Mouse (Mus musculus) stomach, embryonic 14.5 days (tissue): ENCODE results near the gene Gatc. TPM values are rescaled to one million over a fixed set of nuclear protein-coding genes. Genes with fewer than 3 reads are reported as not detected.

ENCODE experiments used
- ATAC-seq: fragments of 200-750 bp; cut with Nextera tagmentation; 2 replicates; pipeline ENCODE4 v1.8.0; 2017; ENCODE audit warnings: low read depth, moderate TSS enrichment; ENCODE audit not compliant: insufficient number of reproducible peaks, insufficient read depth, low FRiP score
- H3K27ac ChIP-seq: fragments of 300-500 bp; sonication (generic); 2 replicates; pipeline ENCODE4 v1.5.1; 2014; ENCODE audit warnings: mild to moderate bottlenecking, low read length, moderate library complexity, mixed read lengths
- H3K27me3 ChIP-seq: fragments of 300-500 bp; sonication (generic); 2 replicates; pipeline ENCODE4 v1.6.1; 2014; ENCODE audit warnings: low read length, control low read depth, mixed read lengths; ENCODE audit not compliant: control insufficient read depth, insufficient read depth
- H3K36me3 ChIP-seq: fragments of 300-500 bp; sonication (generic); 2 replicates; pipeline ENCODE4 v1.6.1; 2014; ENCODE audit warnings: mild to moderate bottlenecking, control low read depth, low read length, moderate library complexity, mixed read lengths; ENCODE audit not compliant: control insufficient read depth, insufficient read depth
- H3K4me1 ChIP-seq: fragments of 300-500 bp; sonication (generic); 2 replicates; pipeline ENCODE4 v1.6.1; 2014; ENCODE audit warnings: low read length, control low read depth, mixed read lengths; ENCODE audit not compliant: control insufficient read depth, insufficient read depth
- H3K4me2 ChIP-seq: fragments of 300-500 bp; sonication (generic); replicated peaks from 2 replicates; pipeline ENCODE4 v1.6.1; 2014; ENCODE audit warnings: low read depth, low read length, control low read depth
- H3K4me3 ChIP-seq: fragments of 300-500 bp; sonication (generic); 2 replicates; pipeline ENCODE4 v1.5.1; 2014; ENCODE audit warnings: low read depth, low read length, control low read depth
- H3K9ac ChIP-seq: fragments of 300-500 bp; sonication (generic); replicated peaks from 2 replicates; pipeline ENCODE4 v1.6.1; 2014; ENCODE audit warnings: low read depth, mild to moderate bottlenecking, control low read depth, low read length, moderate library complexity, mixed read lengths
- H3K9me3 ChIP-seq: fragments of 300-500 bp; sonication (generic); 2 replicates; pipeline ENCODE4 v1.6.1; 2016; ENCODE audit warnings: low read depth, low read length, control low read depth; ENCODE audit not compliant: control insufficient read depth
- WGBS: fragments of 180-500 bp; shearing (Covaris S2); extraction: QIAGEN DNeasy Blood & Tissue Kit; methylation state at CpG from one replicate; pipeline ENCODE4 v1.1.7; 2014; 5-methylcytosine and 5-hydroxymethylcytosine counted together
- polyA plus RNA-seq: library from polyadenylated mRNA; unstranded; fragments of >200 nt; fragmentation: Nextera tagmentation; extraction: Ambion mirVana; gene quantifications from 2 replicates; pipeline ENCODE4 v1.2.1, GENCODE M21; 2014

The Gatc gene
- polyA plus RNA-seq, 1 experiment from 2014 or later: 36.0 TPM

GRCm38 (mm10) chr5:115347564-115347963 is 6.6 kb upstream of the Gatc start:
- Histone ChIP-seq H3K27me3 (no peaks in the 10 kb centered on the region), H3K9ac (no peak overlapping the region), H3K9me3 (no peaks in the 10 kb centered on the region), H3K4me3 (peak overlapping the region; percentile 91), H3K27ac (no peak overlapping the region), H3K4me1 (peaks cover 7% of the 10 kb centered on the region), H3K4me2 (peak overlapping the region; percentile 72), H3K36me3 (peaks cover 35% of the 10 kb centered on the region)
- WGBS: 5% methylated on average over 5 of the region's 5 CpGs
- ATAC-seq: no peak

DNA sequence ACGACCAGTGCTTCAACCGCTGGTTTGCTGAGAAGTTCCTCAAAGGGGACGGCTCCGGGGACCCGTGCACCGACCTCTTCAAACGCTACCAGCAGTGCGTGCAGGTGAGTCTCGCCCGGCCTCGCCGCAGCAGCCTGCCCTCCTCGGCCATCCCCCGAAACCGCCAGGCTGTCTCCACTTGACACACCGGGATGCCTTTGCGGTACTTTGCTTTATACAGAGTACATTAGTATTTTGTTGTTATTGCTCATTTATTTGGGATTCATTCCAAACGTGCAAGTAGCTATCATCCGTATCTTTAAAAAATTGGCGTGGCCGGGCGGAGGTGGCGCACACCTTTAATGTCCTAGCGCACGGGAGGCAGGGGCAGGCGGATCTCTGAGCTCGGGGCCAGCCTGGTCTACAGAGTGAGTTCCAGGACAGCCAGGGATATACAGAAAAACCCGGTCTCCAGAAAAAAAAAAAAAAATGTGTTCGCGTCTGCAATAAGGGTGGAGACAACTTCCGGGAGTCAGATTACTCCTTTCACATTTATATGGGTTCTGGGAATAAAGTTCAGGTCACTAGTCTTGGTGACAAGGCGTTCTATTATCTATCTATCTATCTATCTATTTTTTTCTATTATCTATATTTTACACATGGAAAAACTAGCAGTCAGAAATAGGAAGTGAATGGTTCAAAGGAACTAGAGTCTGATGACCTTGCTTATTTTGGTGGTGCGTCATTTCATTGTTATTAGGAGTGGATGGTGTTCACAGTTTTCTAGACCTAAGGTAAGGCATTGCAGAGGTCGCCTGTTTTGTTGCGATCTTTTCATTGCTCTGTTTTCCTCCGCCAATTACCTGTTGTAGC is 562 bp upstream of the Gatc start:
- WGBS: 11% methylated on average over 36 of the region's 36 CpGs
- peak overlapping the region; percentile 67 for H3K4me2 ChIP-seq
- 0 out of 2 replicates have a peak overlapping the region, but pooled peaks have one; percentile 39 for H3K27ac ChIP-seq
- H3K9ac ChIP-seq: peak overlapping the region; percentile 84
- H3K9me3 ChIP-seq: no peaks in the 10 kb centered on the region
- H3K4me3 ChIP-seq: peak overlapping the region; percentile 75
- peaks cover 11% of the 10 kb centered on the region for H3K4me1 ChIP-seq
- H3K36me3 ChIP-seq: peaks cover 32% of the 10 kb centered on the region
- no peaks in the 10 kb centered on the region for H3K27me3 ChIP-seq
- no peak; the same call in 1 of the 2 replicates for ATAC-seq

DNA sequence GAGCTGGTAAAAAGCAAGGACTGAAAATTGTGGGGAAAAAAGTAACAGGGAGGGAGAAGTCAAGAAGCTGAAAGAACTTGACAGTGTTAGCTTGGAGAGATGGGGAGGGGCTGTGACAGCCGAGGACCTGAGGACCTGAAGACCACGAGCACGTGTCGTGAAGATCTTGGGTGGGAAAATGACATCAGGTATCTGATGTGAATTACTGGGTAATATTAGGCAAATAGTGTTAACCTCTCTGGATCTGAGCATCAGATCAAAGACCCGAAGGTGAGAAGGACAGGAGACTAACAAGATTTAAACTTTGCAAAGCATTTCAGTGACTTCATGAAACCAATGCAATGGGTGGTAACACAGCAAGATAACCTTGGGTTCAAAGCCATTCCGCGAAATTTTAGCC is 971 bp downstream of the Gatc start:
- 21% methylated on average over 7 of the region's 7 CpGs for WGBS
- Histone ChIP-seq H3K36me3 (peaks cover 30% of the 10 kb centered on the region), H3K4me1 (peaks cover 11% of the 10 kb centered on the region), H3K27me3 (no peaks in the 10 kb centered on the region), H3K4me3 (peak overlapping the region; percentile 75), H3K9me3 (no peaks in the 10 kb centered on the region), H3K4me2 (peak overlapping the region; percentile 67), H3K27ac (no peak overlapping the region), H3K9ac (peak overlapping the region; percentile 84)
- no peak for ATAC-seq

GRCm38 (mm10) chr5:115333626-115334025 is 7.4 kb downstream of the Gatc start:
- 87% methylated on average over 3 of the region's 3 CpGs for WGBS
- H3K36me3 ChIP-seq: peaks cover 64% of the 10 kb centered on the region

DNA sequence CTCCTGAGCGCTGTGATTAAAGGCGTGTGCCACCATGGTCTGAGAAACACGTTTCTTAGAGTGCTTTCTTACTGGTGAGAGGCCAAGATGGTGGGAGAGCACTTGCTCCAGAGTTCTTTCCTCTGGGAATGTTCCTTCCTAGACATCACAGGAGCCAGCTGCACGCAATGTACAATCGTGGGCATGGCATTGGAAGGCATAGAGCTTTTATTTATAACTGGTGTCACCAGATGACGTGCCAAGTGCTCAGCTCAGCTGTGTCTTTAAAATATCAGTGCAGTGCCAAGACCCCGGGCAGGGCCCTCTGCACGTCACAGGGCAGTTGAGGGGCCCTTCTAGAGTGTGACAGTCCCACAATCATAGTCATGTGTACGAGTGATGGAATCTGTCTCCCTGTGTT is 10.0 kb downstream of the Gatc start:
- no peak overlapping the region for H3K9ac ChIP-seq
- H3K27ac ChIP-seq: no peak overlapping the region
- no peaks in the 10 kb centered on the region for H3K9me3 ChIP-seq
- H3K36me3 ChIP-seq: peaks cover 58% of the 10 kb centered on the region
- H3K4me1 ChIP-seq: peaks cover 19% of the 10 kb centered on the region
- 85% methylated on average over 9 of the region's 9 CpGs for WGBS
- no peak overlapping the region for H3K4me3 ChIP-seq
- H3K4me2 ChIP-seq: no peak overlapping the region
- H3K27me3 ChIP-seq: no peaks in the 10 kb centered on the region
- no peak for ATAC-seq

More at GRCm38 (mm10) chr5:115333626-115334025, 7.4 kb downstream of the Gatc start:
- H3K4me1 ChIP-seq: peaks cover 11% of the 10 kb centered on the region
- no peaks in the 10 kb centered on the region for H3K27me3 ChIP-seq
- no peak overlapping the region for H3K27ac ChIP-seq
- ATAC-seq: peak; percentile 65; the same call in 1 of the 2 replicates
- H3K9ac ChIP-seq: no peak overlapping the region
- H3K4me2 ChIP-seq: no peak overlapping the region
- H3K4me3 ChIP-seq: no peak overlapping the region
- H3K9me3 ChIP-seq: no peaks in the 10 kb centered on the region

- 1% methylated on average over 55 of the region's 55 CpGs for WGBS
- Histone ChIP-seq H3K9ac (peak overlapping the region; percentile 85), H3K4me1 (peaks cover 23% of the 10 kb centered on the region), H3K4me2 (peak overlapping the region; percentile 48), H3K27ac (peak overlapping the region; percentile 85; the same call in 1 of the 2 replicates), H3K9me3 (no peaks in the 10 kb centered on the region), H3K36me3 (peaks cover 32% of the 10 kb centered on the region), H3K4me3 (peak overlapping the region; percentile 95), H3K27me3 (no peaks in the 10 kb centered on the region)
- ATAC-seq: 0 out of 2 replicates have a peak, but pooled peaks have one; percentile 25
Measured at GRCm38 (mm10) chr5:115327610-115328548, 13.1 kb downstream of the Gatc start.

GRCm38 (mm10) chr5:115326875-115327609 is 13.9 kb downstream of the Gatc start, which contains the start of gene Srsf9:
Gene Srsf9 (plus strand): TSS chr5:115327177.
- no peaks in the 10 kb centered on the region for H3K9me3 ChIP-seq
- H3K36me3 ChIP-seq: peaks cover 24% of the 10 kb centered on the region; the same call in 1 of the 2 replicates
- peak within 1 kb of the TSS; percentile 85 for H3K27ac ChIP-seq
- peak within 1 kb of the TSS; percentile 72 for H3K4me2 ChIP-seq
- H3K9ac ChIP-seq: peak within 1 kb of the TSS; percentile 85
- under 1% methylated on average over 91 of the region's 97 CpGs for WGBS
- ATAC-seq: peak; percentile 92
- H3K27me3 ChIP-seq: no peaks in the 10 kb centered on the region
- peak within 1 kb of the TSS; percentile 95 for H3K4me3 ChIP-seq
- H3K4me1 ChIP-seq: peaks cover 23% of the 10 kb centered on the region
